Mouse (Mus musculus) lung, embryonic 16.5 days (tissue): ENCODE measurements at regions not wholly inside any gene's neighbourhood (a gene's known extent, or its start where the extent isn't known, plus 50 kb on each side); places are given as distances from the start of the nearest gene placed in this dataset.

Experiments used
- ATAC-seq: fragments of 200-750 bp; cut with Nextera tagmentation; 2 replicates; pipeline ENCODE4 v1.8.0; 2017; ENCODE audit warnings: low read depth, mild to moderate bottlenecking, moderate library complexity
- H3K27ac ChIP-seq: fragments of 300-500 bp; sonication (generic); 2 replicates; pipeline ENCODE4 v1.5.1; 2014; ENCODE audit warnings: mild to moderate bottlenecking, control low read depth, low read length
- H3K27me3 ChIP-seq: fragments of 300-500 bp; sonication (generic); 2 replicates; pipeline ENCODE4 v1.6.1; 2014; ENCODE audit warnings: low read depth, low read length, mixed read lengths; ENCODE audit not compliant: control insufficient read depth, insufficient read depth
- H3K36me3 ChIP-seq: fragments of 300-500 bp; sonication (generic); 2 replicates; pipeline ENCODE4 v1.6.1; 2014; ENCODE audit warnings: low read length; ENCODE audit not compliant: control insufficient read depth, insufficient read depth
- H3K4me1 ChIP-seq: fragments of 300-500 bp; sonication (generic); replicated peaks from 2 replicates; pipeline ENCODE4 v1.6.1; 2014; ENCODE audit warnings: low read length, mixed read lengths; ENCODE audit not compliant: control insufficient read depth, insufficient read depth
- H3K4me2 ChIP-seq: fragments of 300-500 bp; sonication (generic); 2 replicates; pipeline ENCODE4 v1.6.1; 2014; ENCODE audit warnings: low read depth, low read length, control low read depth
- H3K4me3 ChIP-seq: fragments of 300-500 bp; sonication (generic); 2 replicates; pipeline ENCODE4 v1.5.1; 2014; ENCODE audit warnings: mild to moderate bottlenecking, low read length, control low read depth
- H3K9ac ChIP-seq: fragments of 300-500 bp; sonication (generic); 2 replicates; pipeline ENCODE4 v1.6.1; 2014; ENCODE audit warnings: low read length, control low read depth
- H3K9me3 ChIP-seq: fragments of 300-500 bp; sonication (generic); 2 replicates; pipeline ENCODE4 v1.6.1; 2016; ENCODE audit warnings: low read length; ENCODE audit not compliant: control insufficient read depth
- WGBS: fragments of 180-500 bp; shearing (Covaris S2); extraction: QIAGEN DNeasy Blood & Tissue Kit; methylation state at CpG from one replicate; pipeline ENCODE4 v1.1.7; 2014; 5-methylcytosine and 5-hydroxymethylcytosine counted together

DNA sequence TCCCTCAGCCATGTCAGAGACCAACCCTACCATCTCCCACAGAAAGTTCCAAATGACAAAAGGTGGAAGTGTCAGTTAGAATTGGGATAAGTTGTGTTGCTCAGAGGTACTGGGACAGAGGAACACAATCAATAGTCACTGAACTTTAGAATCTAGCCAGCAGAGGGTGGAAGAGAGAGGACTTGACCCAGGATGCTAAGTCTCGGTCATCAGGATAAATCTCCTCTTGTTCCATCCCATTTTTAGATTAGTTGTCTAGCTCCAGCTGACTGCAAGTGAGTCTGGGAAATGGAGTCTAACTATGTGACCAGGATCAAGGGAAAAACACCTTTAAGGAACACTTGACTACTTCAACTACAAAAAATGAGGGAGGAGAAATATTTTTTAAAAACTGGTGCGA is 91.5 kb downstream of the Fam84b start:
- H3K4me2 ChIP-seq: no peak overlapping the region
- no peak overlapping the region for H3K4me3 ChIP-seq
- ATAC-seq: no peak
- no peaks in the 10 kb centered on the region for H3K9me3 ChIP-seq
- WGBS: 55% methylated on average over 2 of the region's 2 CpGs
- no peak overlapping the region for H3K27ac ChIP-seq
- H3K9ac ChIP-seq: no peak overlapping the region
- H3K36me3 ChIP-seq: no peaks in the 10 kb centered on the region
- no peaks in the 10 kb centered on the region for H3K4me1 ChIP-seq
- H3K27me3 ChIP-seq: no peaks in the 10 kb centered on the region

GRCm38 (mm10) chr15:60760015-60760437 is 93.6 kb downstream of the Fam84b start:
- WGBS: 29% methylated on average over 6 of the region's 6 CpGs
- Histone ChIP-seq H3K9ac (no peak overlapping the region), H3K36me3 (no peaks in the 10 kb centered on the region), H3K27ac (no peak overlapping the region), H3K4me1 (no peaks in the 10 kb centered on the region), H3K4me3 (no peak overlapping the region), H3K27me3 (no peaks in the 10 kb centered on the region), H3K9me3 (no peaks in the 10 kb centered on the region), H3K4me2 (no peak overlapping the region)
- 0 out of 2 replicates have a peak, but pooled peaks have one; percentile 47 for ATAC-seq

GRCm38 (mm10) chr15:60754246-60754645 is 99.3 kb downstream of the Fam84b start:
- Histone ChIP-seq H3K9me3 (no peaks in the 10 kb centered on the region), H3K4me1 (no peaks in the 10 kb centered on the region), H3K4me3 (no peak overlapping the region), H3K4me2 (no peak overlapping the region), H3K27me3 (no peaks in the 10 kb centered on the region), H3K9ac (no peak overlapping the region), H3K36me3 (no peaks in the 10 kb centered on the region), H3K27ac (no peak overlapping the region)
- ATAC-seq: no peak
- 86% methylated on average over 5 of the region's 5 CpGs for WGBS

DNA sequence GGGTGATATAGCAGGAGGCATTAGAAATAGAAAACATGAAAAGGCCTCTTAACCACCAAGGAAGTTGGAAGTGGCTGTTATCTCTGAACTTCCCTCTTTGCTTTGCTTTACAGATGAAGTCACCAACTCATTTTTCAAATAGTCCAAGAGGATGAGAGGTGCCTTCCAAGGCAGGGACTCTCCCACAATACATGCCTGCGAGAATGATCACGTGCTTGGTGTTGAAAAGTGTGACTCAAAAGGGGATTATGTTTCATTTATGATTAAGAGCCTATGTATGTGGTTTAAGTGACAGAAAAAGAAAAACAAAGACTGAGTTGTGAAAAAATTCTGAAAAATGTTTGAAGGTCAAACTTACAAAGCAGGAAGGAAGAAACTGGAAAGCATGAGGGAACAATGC is 114.0 kb downstream of the Fam84b start:
- Histone ChIP-seq H3K4me1 (no peaks in the 10 kb centered on the region), H3K9me3 (no peaks in the 10 kb centered on the region), H3K4me3 (no peak overlapping the region), H3K4me2 (no peak overlapping the region), H3K9ac (no peak overlapping the region), H3K36me3 (no peaks in the 10 kb centered on the region), H3K27me3 (no peaks in the 10 kb centered on the region), H3K27ac (no peak overlapping the region)
- WGBS: 19% methylated on average over 2 of the region's 2 CpGs
- ATAC-seq: no peak; the same call in 1 of the 2 replicates

DNA sequence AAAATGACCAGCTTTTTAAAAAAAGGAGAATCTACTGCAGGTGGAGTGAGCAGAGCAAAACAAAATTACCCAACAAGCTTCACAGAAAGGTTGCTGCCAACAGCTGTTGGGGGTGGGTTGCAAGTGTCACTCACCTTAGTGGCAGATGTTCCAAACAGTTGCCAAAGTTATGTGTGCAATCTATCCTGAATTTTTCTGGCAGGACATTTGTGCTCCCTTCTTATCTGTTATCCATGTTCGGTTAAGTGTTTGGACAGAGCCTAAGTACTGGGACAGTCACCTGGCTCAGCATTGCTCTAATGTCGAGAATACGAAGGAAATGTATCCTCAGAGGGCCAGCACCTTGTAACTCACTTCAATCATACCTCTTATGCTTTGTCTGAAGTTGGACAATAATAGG is 115.3 kb downstream of the Fam84b start:
- no peaks in the 10 kb centered on the region for H3K36me3 ChIP-seq
- H3K4me1 ChIP-seq: no peaks in the 10 kb centered on the region
- no peak overlapping the region for H3K4me3 ChIP-seq
- no peaks in the 10 kb centered on the region for H3K9me3 ChIP-seq
- H3K4me2 ChIP-seq: no peak overlapping the region
- WGBS: 52% methylated on average over 3 of the region's 3 CpGs
- H3K27me3 ChIP-seq: no peaks in the 10 kb centered on the region
- no peak overlapping the region for H3K9ac ChIP-seq
- ATAC-seq: no peak
- no peak overlapping the region for H3K27ac ChIP-seq

DNA sequence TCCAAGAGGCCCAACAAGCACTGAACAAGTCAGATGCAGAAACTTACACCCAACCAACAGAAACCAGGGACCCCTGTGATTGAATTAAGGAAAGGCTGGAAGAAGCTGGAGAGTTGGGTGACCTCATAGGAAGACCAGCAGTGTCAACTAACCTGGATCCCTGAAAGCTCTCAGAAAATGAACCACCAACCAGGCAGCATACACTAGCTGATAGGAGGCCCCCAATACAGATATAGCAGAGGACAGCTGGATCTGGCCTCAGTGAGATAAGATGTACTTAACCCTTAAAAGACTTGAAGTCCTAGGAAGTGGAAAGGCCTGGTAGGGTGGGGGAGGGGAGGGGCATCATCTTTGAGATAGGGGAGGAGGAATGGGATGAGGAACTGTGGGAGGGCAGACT is 121.2 kb downstream of the Fam84b start:
- no peak overlapping the region for H3K9ac ChIP-seq
- ATAC-seq: no peak
- H3K4me3 ChIP-seq: no peak overlapping the region
- H3K27ac ChIP-seq: no peak overlapping the region
- no peaks in the 10 kb centered on the region for H3K4me1 ChIP-seq
- no peaks in the 10 kb centered on the region for H3K9me3 ChIP-seq
- H3K27me3 ChIP-seq: no peaks in the 10 kb centered on the region
- H3K4me2 ChIP-seq: no peak overlapping the region
- no peaks in the 10 kb centered on the region for H3K36me3 ChIP-seq

GRCm38 (mm10) chr15:60728754-60729153 is 124.8 kb downstream of the Fam84b start:
- no peak overlapping the region for H3K9ac ChIP-seq
- no peak overlapping the region for H3K27ac ChIP-seq
- WGBS: 71% methylated on average over 9 of the region's 9 CpGs
- H3K27me3 ChIP-seq: no peaks in the 10 kb centered on the region
- H3K4me3 ChIP-seq: no peak overlapping the region
- H3K4me2 ChIP-seq: no peak overlapping the region
- ATAC-seq: no peak
- H3K36me3 ChIP-seq: no peaks in the 10 kb centered on the region
- no peaks in the 10 kb centered on the region for H3K9me3 ChIP-seq
- no peaks in the 10 kb centered on the region for H3K4me1 ChIP-seq

- Histone ChIP-seq H3K36me3 (no peaks in the 10 kb centered on the region), H3K27ac (no peak overlapping the region), H3K9ac (no peak overlapping the region), H3K9me3 (no peaks in the 10 kb centered on the region), H3K4me1 (no peaks in the 10 kb centered on the region), H3K4me3 (no peak overlapping the region), H3K27me3 (no peaks in the 10 kb centered on the region), H3K4me2 (no peak overlapping the region)
- no peak for ATAC-seq
- WGBS: 66% methylated on average over 4 of the region's 4 CpGs
These were observed 125.2 kb downstream of the Fam84b start for GRCm38 (mm10) chr15:60728337-60728736.

DNA sequence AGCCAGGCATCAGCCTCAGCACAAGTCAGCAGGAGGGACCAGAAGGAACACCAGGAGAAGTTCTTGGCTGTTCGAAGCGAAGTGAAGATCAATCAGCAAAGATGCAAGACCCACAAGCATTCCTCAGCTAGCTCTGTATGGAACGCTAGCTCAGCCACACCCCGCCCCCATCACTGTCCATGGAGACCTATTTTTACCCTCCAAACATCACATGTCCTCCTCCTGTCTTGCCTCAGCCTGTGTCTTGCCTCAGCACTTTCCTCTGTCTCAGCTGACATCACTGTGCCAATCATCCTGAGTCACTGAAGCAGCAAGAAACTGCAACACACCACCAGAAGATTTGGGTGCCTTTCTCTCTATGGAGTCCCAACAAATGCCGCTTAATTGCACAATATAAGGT is 134.2 kb downstream of the Fam84b start:
- 77% methylated on average over 5 of the region's 5 CpGs for WGBS
- Histone ChIP-seq H3K36me3 (no peaks in the 10 kb centered on the region), H3K9me3 (no peaks in the 10 kb centered on the region), H3K27ac (no peak overlapping the region), H3K9ac (no peak overlapping the region), H3K4me1 (no peaks in the 10 kb centered on the region), H3K27me3 (no peaks in the 10 kb centered on the region), H3K4me2 (no peak overlapping the region), H3K4me3 (no peak overlapping the region)
- ATAC-seq: no peak

DNA sequence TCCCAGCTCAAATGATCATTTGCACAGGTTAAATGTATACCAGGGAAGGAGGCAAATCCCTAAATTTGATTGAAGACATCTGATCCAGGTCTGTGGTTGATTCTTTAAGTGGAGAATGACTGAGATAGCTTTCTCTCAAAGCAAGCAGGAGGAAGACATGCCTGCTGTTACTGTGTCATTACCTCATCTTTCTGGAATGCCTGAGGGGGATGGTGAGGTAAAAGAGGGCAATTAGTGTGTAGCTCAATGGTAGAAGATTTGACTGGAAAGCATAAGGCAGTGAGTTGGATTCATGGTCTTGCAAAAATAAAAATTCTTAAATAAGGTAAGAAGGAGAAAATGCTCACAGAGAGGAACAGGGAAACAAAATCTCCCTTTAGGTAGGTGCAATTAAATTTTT is 144.9 kb downstream of the Fam84b start:
- no peak overlapping the region for H3K9ac ChIP-seq
- ATAC-seq: no peak
- no peak overlapping the region for H3K27ac ChIP-seq
- H3K9me3 ChIP-seq: no peaks in the 10 kb centered on the region
- no peaks in the 10 kb centered on the region for H3K4me1 ChIP-seq
- H3K4me3 ChIP-seq: no peak overlapping the region
- no peaks in the 10 kb centered on the region for H3K36me3 ChIP-seq
- no peak overlapping the region for H3K4me2 ChIP-seq
- no peaks in the 10 kb centered on the region for H3K27me3 ChIP-seq
